Mouse (Mus musculus): ENCODE measurements around the gene Kctd7. TPM values are rescaled to one million over a fixed set of nuclear protein-coding genes. Genes with fewer than 3 reads are reported as not detected.

Gene Kctd7
- total and polyA plus RNA-seq, 2 experiments from 2014 or later: 12.2 to 19.5 TPM

DNA sequence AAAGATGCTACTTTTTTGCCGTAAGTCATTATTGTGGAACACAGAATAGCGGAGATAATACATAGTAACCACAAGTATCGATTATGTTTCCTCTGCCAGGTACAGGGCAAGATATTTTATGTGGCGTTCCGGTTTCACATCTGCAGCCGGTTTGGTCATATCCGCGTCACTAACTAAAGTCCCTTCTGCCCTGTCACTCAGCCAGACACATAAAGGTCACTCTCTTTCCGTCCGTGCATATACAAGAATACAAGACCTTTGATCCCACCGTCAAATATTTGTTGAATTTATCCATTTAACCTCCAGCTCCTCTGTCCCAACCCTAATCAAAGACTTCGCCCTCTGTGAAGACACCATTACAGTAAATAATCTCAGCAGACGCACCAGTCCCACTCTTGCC lies 8.1 kb upstream of the Kctd7 start:
- Histone ChIP-seq H3K4me3 (ENCODE audit: low read depth, low read length) (no peak overlapping the region), H3K9ac (replicated peaks; ENCODE audit: low read length, poor library complexity, severe bottlenecking) (no peak overlapping the region), H3K4me2 (ENCODE audit: low read depth, low read length, poor library complexity, severe bottlenecking) (no peak overlapping the region), H3K9me3 (ENCODE audit: low read length) (no peaks in the 10 kb centered on the region), H3K27ac (ENCODE audit: low read depth, low read length) (no peak overlapping the region), H3K36me3 (ENCODE audit: insufficient read depth, low read length) (peaks cover 7% of the 10 kb centered on the region), H3K27me3 (ENCODE audit: insufficient read depth, low read length) (no peaks in the 10 kb centered on the region), H3K4me1 (ENCODE audit: insufficient read depth, low read length) (no peaks in the 10 kb centered on the region)
- DNase-seq (ENCODE audit: low spot score) (no peak), ATAC-seq (ENCODE audit: low FRiP score) (no peak)
- TF ChIP-seq CTCF (IDR thresholded peaks at IDR 0.05): no peak
- WGBS: 95% methylated on average over 13 of the region's 13 CpGs

DNA sequence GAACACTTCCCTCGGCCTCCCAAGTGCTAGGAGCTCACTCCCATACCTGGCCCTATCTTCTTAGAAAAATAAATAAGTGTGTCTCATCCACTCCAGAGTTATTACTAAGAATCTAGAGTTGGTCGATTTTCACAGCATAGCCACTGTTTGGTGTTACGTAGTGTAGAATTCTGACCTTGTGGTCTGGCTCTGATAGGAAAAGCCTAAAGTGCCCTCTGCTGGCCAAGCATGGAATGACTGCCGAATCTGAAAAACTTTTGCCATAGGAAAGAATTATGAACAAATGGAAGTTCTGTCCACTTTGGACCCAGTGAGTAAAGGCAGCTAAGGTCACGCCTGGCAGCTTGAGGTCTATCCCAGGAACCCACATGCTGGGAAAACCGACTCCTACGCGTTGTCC lies 5.3 kb upstream of the Kctd7 start:
- no peaks in the 10 kb centered on the region for H3K4me1 ChIP-seq (ENCODE audit: insufficient read depth, low read length)
- H3K4me2 ChIP-seq (ENCODE audit: low read depth, low read length, poor library complexity, severe bottlenecking): no peak overlapping the region
- H3K4me3 ChIP-seq (ENCODE audit: low read depth, low read length): no peak overlapping the region
- ATAC-seq (ENCODE audit: low FRiP score) (no peak), DNase-seq (ENCODE audit: low spot score) (peak; percentile 85)
- no peaks in the 10 kb centered on the region for H3K9me3 ChIP-seq (ENCODE audit: low read length)
- no peak overlapping the region for H3K27ac ChIP-seq (ENCODE audit: low read depth, low read length)
- peaks cover 7% of the 10 kb centered on the region for H3K36me3 ChIP-seq (ENCODE audit: insufficient read depth, low read length)
- no peak overlapping the region for H3K9ac ChIP-seq (replicated peaks; ENCODE audit: low read length, poor library complexity, severe bottlenecking)
- WGBS: 24% methylated on average over 8 of the region's 8 CpGs
- H3K27me3 ChIP-seq (ENCODE audit: insufficient read depth, low read length): no peaks in the 10 kb centered on the region
- peak; percentile 96 for TF ChIP-seq CTCF (IDR thresholded peaks at IDR 0.05)

DNA sequence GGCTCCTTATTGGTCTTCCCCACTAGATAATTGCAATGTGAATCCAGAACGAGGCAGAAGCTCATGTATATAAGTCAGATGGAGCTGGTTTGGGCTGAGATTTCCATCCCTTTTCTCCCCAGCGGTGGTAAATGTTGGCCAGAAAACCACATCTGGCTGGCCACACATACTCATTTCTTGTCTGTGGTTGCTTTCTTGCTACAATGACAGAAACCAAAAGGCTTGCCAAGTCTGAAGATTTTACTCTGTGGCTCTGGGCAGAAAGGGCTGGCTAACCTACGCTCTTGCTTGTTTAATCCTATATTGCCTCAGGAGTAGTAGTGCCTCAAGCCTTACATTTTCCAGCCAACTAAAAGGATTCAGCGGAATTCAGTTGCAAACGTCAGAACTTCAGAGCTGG lies 3.5 kb upstream of the Kctd7 start:
- ATAC-seq (ENCODE audit: low FRiP score) (no peak), DNase-seq (ENCODE audit: low spot score) (no peak)
- Histone ChIP-seq H3K4me1 (ENCODE audit: insufficient read depth, low read length) (no peaks in the 10 kb centered on the region), H3K4me3 (ENCODE audit: low read depth, low read length) (no peak overlapping the region), H3K9me3 (ENCODE audit: low read length) (no peaks in the 10 kb centered on the region), H3K36me3 (ENCODE audit: insufficient read depth, low read length) (no peaks in the 10 kb centered on the region), H3K9ac (replicated peaks; ENCODE audit: low read length, poor library complexity, severe bottlenecking) (no peak overlapping the region), H3K27ac (ENCODE audit: low read depth, low read length) (no peak overlapping the region), H3K27me3 (ENCODE audit: insufficient read depth, low read length) (no peaks in the 10 kb centered on the region), H3K4me2 (ENCODE audit: low read depth, low read length, poor library complexity, severe bottlenecking) (no peak overlapping the region)
- TF ChIP-seq CTCF (IDR thresholded peaks at IDR 0.05): no peak
- WGBS: 81% methylated on average over 5 of the region's 5 CpGs

DNA sequence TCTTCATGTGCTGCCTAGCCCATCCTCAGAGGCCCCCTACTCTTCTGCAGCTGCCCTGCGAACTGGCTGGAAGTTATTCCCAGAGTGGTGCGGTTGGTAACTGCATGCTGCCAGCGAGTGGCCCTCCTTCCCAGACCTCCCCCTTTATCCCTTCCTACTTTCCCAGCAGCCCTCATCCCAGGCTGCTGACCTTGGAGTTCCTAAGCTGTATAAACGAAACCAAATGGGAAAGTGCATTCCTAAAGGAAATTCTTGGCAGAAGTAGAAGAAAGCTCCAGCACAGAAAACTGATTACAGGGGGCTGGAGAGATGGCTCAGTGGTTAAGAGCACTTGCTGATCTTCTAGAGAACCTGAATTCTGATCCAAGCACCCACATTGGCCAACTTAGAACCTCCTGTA lies 2.6 kb upstream of the Kctd7 start:
- no peak for TF ChIP-seq CTCF (IDR thresholded peaks at IDR 0.05)
- H3K4me3 ChIP-seq (ENCODE audit: low read depth, low read length): no peak overlapping the region
- H3K4me2 ChIP-seq (ENCODE audit: low read depth, low read length, poor library complexity, severe bottlenecking): no peak overlapping the region
- no peaks in the 10 kb centered on the region for H3K36me3 ChIP-seq (ENCODE audit: insufficient read depth, low read length)
- H3K9ac ChIP-seq (replicated peaks; ENCODE audit: low read length, poor library complexity, severe bottlenecking): no peak overlapping the region
- no peaks in the 10 kb centered on the region for H3K9me3 ChIP-seq (ENCODE audit: low read length)
- ATAC-seq (ENCODE audit: low FRiP score) (no peak), DNase-seq (ENCODE audit: low spot score) (no peak)
- no peaks in the 10 kb centered on the region; the same call in 1 of the 2 replicates for H3K4me1 ChIP-seq (ENCODE audit: insufficient read depth, low read length)
- H3K27ac ChIP-seq (ENCODE audit: low read depth, low read length): no peak overlapping the region
- WGBS: 74% methylated on average over 4 of the region's 4 CpGs
- no peaks in the 10 kb centered on the region for H3K27me3 ChIP-seq (ENCODE audit: insufficient read depth, low read length)

DNA sequence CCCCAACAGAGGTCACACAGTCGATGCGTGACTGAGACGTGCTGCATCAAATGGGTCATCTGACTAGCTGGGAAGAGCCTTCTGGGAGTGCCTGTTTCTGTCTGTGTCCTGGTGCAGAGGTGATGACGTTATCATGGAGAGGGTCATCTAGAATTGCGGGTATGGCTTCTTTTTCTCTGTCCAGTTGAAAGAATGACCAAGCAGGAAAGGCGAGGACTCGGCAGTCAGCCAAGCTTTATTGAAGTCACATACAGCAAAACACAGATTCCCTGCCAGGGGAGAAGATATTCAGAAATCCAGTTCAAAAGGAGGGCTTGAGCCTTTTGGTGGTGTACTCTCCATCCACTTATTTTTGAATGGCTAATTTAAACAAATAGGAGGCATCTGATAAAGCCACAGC lies 1.6 kb upstream of the Kctd7 start:
- H3K4me2 ChIP-seq (ENCODE audit: low read depth, low read length, poor library complexity, severe bottlenecking): no peak overlapping the region
- H3K4me1 ChIP-seq (ENCODE audit: insufficient read depth, low read length): no peaks in the 10 kb centered on the region; the same call in 1 of the 2 replicates
- no peaks in the 10 kb centered on the region for H3K36me3 ChIP-seq (ENCODE audit: insufficient read depth, low read length)
- H3K9me3 ChIP-seq (ENCODE audit: low read length): no peaks in the 10 kb centered on the region
- ATAC-seq (ENCODE audit: low FRiP score) (no peak), DNase-seq (ENCODE audit: low spot score) (no peak)
- H3K9ac ChIP-seq (replicated peaks; ENCODE audit: low read length, poor library complexity, severe bottlenecking): no peak overlapping the region
- no peak overlapping the region for H3K27ac ChIP-seq (ENCODE audit: low read depth, low read length)
- TF ChIP-seq CTCF (IDR thresholded peaks at IDR 0.05): no peak
- no peaks in the 10 kb centered on the region for H3K27me3 ChIP-seq (ENCODE audit: insufficient read depth, low read length)
- WGBS: 91% methylated on average over 7 of the region's 7 CpGs
- no peak overlapping the region for H3K4me3 ChIP-seq (ENCODE audit: low read depth, low read length)

DNA sequence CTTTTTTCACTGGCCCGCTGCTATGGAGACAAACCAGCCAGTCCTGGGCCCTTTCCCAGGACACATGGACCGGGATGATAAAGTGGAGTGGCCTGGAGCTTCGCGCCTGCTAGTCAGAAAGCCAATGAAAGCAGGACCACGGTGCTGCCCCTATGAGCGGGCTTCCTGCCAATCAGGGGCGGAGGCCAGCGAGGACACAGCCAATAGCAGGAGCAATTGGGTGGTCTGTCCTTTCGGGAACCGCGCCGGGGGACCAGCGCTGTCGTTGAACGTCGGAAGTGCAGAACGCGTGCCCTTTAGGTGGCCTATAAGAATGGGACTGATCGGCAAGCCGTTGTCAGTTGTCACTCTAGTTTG lies 706 bp upstream of the Kctd7 start:
- H3K9me3 ChIP-seq (ENCODE audit: low read length): no peaks in the 10 kb centered on the region
- peak overlapping the region; percentile 74 for H3K4me3 ChIP-seq (ENCODE audit: low read depth, low read length)
- no peak; the same call in 1 of the 2 replicates for TF ChIP-seq CTCF (IDR thresholded peaks at IDR 0.05)
- H3K27ac ChIP-seq (ENCODE audit: low read depth, low read length): peak overlapping the region; percentile 90
- no peaks in the 10 kb centered on the region for H3K36me3 ChIP-seq (ENCODE audit: insufficient read depth, low read length)
- 0 out of 2 replicates have a peak overlapping the region, but pooled peaks have one; percentile 36 for H3K9ac ChIP-seq (replicated peaks; ENCODE audit: low read length, poor library complexity, severe bottlenecking)
- DNase-seq (ENCODE audit: low spot score): peak; percentile 93
- no peaks in the 10 kb centered on the region for H3K27me3 ChIP-seq (ENCODE audit: insufficient read depth, low read length)
- no peaks in the 10 kb centered on the region; the same call in 1 of the 2 replicates for H3K4me1 ChIP-seq (ENCODE audit: insufficient read depth, low read length)
- H3K4me2 ChIP-seq (ENCODE audit: low read depth, low read length, poor library complexity, severe bottlenecking): peak overlapping the region; percentile 71
- peak; percentile 78 for ATAC-seq (ENCODE audit: low FRiP score)
- WGBS: 2% methylated on average over 20 of the region's 20 CpGs
